Mouse (Mus musculus) midbrain, postnatal 0 days (tissue): Measurements from ENCODE around the gene Akap2. TPM values are rescaled to one million over a fixed set of nuclear protein-coding genes. Genes with fewer than 3 reads are reported as not detected.

ENCODE experiments used
- ATAC-seq: fragments of 200-750 bp; cut with Nextera tagmentation; 2 replicates; pipeline ENCODE4 v1.8.0; 2017; ENCODE audit warnings: moderate number of reproducible peaks, mild to moderate bottlenecking, moderate TSS enrichment, moderate library complexity; ENCODE audit not compliant: low FRiP score
- DNase-seq: peaks from one replicate; pipeline ENCODE4 v3.0.0-alpha.2; 2015; ENCODE audit warnings: low spot score
- H3K27ac ChIP-seq: fragments of 300-500 bp; sonication (generic); 2 replicates; pipeline ENCODE4 v1.5.1; 2014; ENCODE audit warnings: low read depth, mild to moderate bottlenecking, low read length, mixed read lengths
- H3K27me3 ChIP-seq: fragments of 300-500 bp; sonication (generic); 2 replicates; pipeline ENCODE4 v1.6.1; 2014; ENCODE audit warnings: low read length, control low read depth, mixed read lengths; ENCODE audit not compliant: insufficient read depth
- H3K36me3 ChIP-seq: fragments of 300-500 bp; sonication (generic); 2 replicates; pipeline ENCODE4 v1.6.1; 2014; ENCODE audit warnings: low read length, control low read depth, mixed read lengths; ENCODE audit not compliant: insufficient read depth
- H3K4me1 ChIP-seq: fragments of 300-500 bp; sonication (generic); 2 replicates; pipeline ENCODE4 v1.6.1; 2014; ENCODE audit warnings: mild to moderate bottlenecking, control low read depth, antibody characterized with exemption, low read length, mixed read lengths; ENCODE audit not compliant: insufficient read depth
- H3K4me2 ChIP-seq: fragments of 300-500 bp; sonication (generic); 2 replicates; pipeline ENCODE4 v1.6.1; 2014; ENCODE audit warnings: low read depth, mild to moderate bottlenecking, low read length, mixed read lengths; ENCODE audit not compliant: poor library complexity, severe bottlenecking
- H3K4me3 ChIP-seq: fragments of 300-500 bp; sonication (generic); 2 replicates; pipeline ENCODE4 v1.5.1; 2014; ENCODE audit warnings: low read depth, mild to moderate bottlenecking, low read length, moderate library complexity
- H3K9ac ChIP-seq: fragments of 300-500 bp; sonication (generic); replicated peaks from 2 replicates; pipeline ENCODE4 v1.6.1; 2014; ENCODE audit warnings: mild to moderate bottlenecking, low read length, moderate library complexity, mixed read lengths; ENCODE audit not compliant: poor library complexity, severe bottlenecking
- H3K9me3 ChIP-seq: fragments of 300-500 bp; sonication (generic); 2 replicates; pipeline ENCODE4 v1.6.1; 2016; ENCODE audit warnings: low read length, control low read depth
- CTCF ChIP-seq: IDR thresholded peaks from 2 replicates; pipeline ENCODE4 v1.5.1; 2016; ENCODE audit warnings: antibody characterized with exemption, mild to moderate bottlenecking
- WGBS: fragments of 180-500 bp; shearing (Covaris S2); extraction: QIAGEN DNeasy Blood & Tissue Kit; methylation state at CpG from one replicate; pipeline ENCODE4 v1.1.7; 2014; 5-methylcytosine and 5-hydroxymethylcytosine counted together
- polyA plus RNA-seq: library from polyadenylated mRNA; unstranded; fragments of >200 nt; fragmentation: Nextera tagmentation; extraction: Ambion mirVana; gene quantifications from 2 replicates; pipeline ENCODE4 v1.2.1, GENCODE M21; 2015
- total RNA-seq: library from RNA; depleted of rRNA; stranded (reverse); fragments of >200 nt; gene quantifications from 2 replicates; pipeline ENCODE4 v1.2.3, GENCODE M21; 2014

The Akap2 gene
- total and polyA plus RNA-seq, 2 experiments from 2014 or later = 12.1 to 24.4 TPM

DNA sequence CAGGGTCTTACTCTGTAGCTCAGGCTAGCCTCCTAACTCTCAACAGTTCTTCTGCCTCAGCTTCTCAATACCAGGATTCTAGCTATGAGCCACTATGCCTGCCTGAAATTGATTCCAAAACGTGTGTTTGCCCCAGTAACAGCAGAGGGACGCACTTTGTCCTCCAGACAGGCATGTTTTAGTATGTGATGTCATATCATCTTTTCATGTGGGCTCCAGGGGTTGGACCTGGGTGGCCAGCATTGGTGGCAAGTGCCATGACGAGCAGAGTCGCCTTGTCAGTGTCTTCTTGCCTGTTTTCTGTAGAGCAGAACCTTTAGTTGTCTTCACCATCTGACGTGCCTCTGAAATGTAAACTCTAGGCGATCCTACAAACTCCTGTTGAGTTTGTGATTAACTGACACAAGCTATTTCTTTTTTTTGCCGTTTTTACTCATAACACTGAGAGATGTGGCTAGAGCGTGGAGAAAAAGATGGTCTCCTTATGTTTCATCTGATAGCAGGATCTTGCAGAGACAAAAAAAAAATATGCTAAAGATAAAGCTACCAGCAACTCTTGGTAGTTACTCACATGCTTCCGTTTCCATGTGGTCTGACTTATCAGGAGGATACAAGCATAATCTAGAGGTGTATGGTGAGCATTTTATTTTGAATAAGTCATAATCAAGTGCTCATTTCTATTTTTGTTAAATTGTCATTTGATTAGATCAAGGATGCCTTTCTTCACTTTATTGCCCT, 80.3 kb downstream of the Akap2 start:
- no peaks in the 10 kb centered on the region for H3K36me3 ChIP-seq
- H3K4me1 ChIP-seq = no peaks in the 10 kb centered on the region
- WGBS = 79% methylated on average over 9 of the region's 9 CpGs
- no peak for ATAC-seq
- no peak overlapping the region for H3K27ac ChIP-seq
- H3K27me3 ChIP-seq = no peaks in the 10 kb centered on the region
- no peak for TF ChIP-seq CTCF
- H3K4me3 ChIP-seq = no peak overlapping the region
- H3K4me2 ChIP-seq = no peak overlapping the region
- H3K9ac ChIP-seq = no peak overlapping the region
- no peaks in the 10 kb centered on the region for H3K9me3 ChIP-seq
- no peak for DNase-seq

DNA sequence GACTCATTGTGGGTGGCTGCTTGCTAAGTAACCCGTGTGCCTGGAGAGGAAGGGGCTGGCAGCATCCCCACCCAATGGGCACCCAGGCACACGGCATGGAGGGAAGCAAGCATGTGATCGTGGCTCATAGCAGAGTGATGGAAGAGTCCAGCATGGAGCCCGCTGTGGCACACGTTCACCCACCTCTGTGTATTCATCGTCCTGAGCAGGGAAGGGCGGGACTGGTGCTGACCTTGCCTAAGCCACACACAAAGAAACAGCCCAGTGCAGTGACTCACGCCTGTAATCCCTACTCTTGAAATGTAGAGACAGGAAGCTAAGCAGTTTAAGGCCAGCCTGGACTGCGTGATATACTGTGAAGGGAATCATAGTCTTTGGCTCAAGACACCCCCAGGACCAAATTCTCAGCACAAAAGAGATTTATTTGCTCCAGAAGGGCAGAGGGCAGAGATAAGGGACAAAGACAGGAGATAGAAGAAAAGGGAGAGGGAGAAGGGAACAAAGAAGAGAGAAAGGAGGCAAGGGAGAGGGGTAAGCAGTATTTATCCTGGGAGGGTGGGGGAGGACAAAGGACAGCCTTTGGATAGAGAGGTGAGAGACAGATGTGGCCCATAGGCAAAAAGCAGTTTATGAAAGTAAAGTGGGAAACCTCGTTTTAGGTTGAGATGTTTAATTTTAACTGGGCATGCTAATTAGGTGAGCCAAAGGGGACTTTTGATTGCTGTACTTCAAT, 81.0 kb downstream of the Akap2 start:
- Histone ChIP-seq H3K4me2 (no peak overlapping the region), H3K4me3 (no peak overlapping the region), H3K27ac (no peak overlapping the region), H3K9me3 (no peaks in the 10 kb centered on the region), H3K9ac (no peak overlapping the region), H3K4me1 (no peaks in the 10 kb centered on the region), H3K36me3 (no peaks in the 10 kb centered on the region), H3K27me3 (no peaks in the 10 kb centered on the region)
- DNase-seq (no peak), ATAC-seq (no peak)
- 17% methylated on average over 10 of the region's 10 CpGs for WGBS
- TF ChIP-seq CTCF = no peak

DNA sequence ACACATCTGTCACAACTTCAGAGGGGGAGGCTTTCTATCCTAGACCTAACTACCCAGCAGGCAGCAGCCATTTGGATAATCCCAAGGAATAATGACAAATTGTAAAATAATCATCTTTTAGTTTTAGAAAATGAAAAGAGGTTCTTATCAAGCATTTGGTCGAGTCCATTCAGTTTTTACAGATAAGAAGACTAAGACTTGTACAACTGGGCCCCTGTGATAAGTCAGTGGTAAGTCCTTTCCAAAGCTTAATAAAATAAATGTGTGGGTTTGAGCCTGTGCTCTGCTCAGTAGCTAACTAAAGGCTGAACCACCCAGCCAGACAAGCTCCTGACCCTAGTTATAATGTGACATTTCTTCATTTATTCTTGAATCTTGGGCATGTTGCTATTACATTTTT, 81.8 kb downstream of the Akap2 start:
- H3K4me1 ChIP-seq = no peaks in the 10 kb centered on the region
- no peak overlapping the region for H3K4me3 ChIP-seq
- no peak overlapping the region for H3K9ac ChIP-seq
- H3K36me3 ChIP-seq = no peaks in the 10 kb centered on the region
- H3K9me3 ChIP-seq = no peaks in the 10 kb centered on the region
- no peaks in the 10 kb centered on the region for H3K27me3 ChIP-seq
- 58% methylated on average over 1 of the region's 1 CpGs for WGBS
- no peak for ATAC-seq
- no peak for TF ChIP-seq CTCF
- H3K27ac ChIP-seq = no peak overlapping the region
- H3K4me2 ChIP-seq = no peak overlapping the region
- no peak for DNase-seq

DNA sequence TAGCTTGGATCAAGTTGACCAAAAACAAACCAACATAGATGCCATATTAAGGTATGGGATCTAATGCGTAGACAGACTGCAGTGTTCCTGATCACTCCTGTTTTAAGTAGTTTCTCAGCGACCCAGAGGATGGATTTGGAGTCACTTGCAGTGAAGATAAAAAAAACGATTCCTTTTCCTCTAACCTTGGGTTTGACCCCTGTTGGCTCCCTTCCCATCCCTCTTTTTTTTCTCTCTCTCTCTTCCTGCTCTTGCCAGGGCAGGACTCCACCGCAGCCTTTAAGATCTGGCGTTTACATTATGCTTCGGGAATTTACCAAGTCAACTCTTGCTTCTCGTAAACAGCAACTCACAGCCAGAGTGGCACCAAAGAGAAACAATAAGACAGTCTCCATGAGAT, 83.8 kb downstream of the Akap2 start:
- Histone ChIP-seq H3K36me3 (no peaks in the 10 kb centered on the region), H3K9ac (no peak overlapping the region), H3K4me2 (no peak overlapping the region), H3K9me3 (no peaks in the 10 kb centered on the region), H3K27ac (no peak overlapping the region), H3K4me3 (no peak overlapping the region), H3K4me1 (no peaks in the 10 kb centered on the region), H3K27me3 (no peaks in the 10 kb centered on the region)
- 83% methylated on average over 7 of the region's 7 CpGs for WGBS
- no peak for TF ChIP-seq CTCF
- DNase-seq (no peak), ATAC-seq (no peak)

DNA sequence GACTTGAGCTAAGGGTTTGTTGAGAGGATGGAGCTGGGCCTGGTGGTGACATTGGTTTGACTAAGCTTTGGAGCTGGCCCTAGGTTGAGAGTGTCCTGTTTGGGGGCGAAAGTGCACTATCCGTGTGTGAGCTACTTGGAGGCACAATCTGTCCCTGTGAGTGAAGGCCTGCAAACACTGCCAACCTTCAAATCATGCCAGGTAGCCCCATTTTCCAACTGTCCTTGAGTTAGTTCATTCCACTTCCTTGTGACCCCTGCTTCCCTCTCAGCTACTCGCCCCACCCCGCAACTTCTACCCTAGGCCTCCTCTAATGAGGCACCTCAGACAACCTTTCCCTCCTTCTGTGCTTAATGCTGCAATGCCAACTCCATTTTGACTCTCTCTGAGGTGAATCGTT, 84.5 kb downstream of the Akap2 start:
- Histone ChIP-seq H3K9ac (no peak overlapping the region), H3K4me3 (no peak overlapping the region), H3K4me1 (no peaks in the 10 kb centered on the region), H3K4me2 (no peak overlapping the region), H3K27ac (no peak overlapping the region), H3K9me3 (no peaks in the 10 kb centered on the region), H3K27me3 (no peaks in the 10 kb centered on the region), H3K36me3 (no peaks in the 10 kb centered on the region)
- no peak for TF ChIP-seq CTCF
- no peak for DNase-seq
- WGBS = 98% methylated on average over 5 of the region's 5 CpGs
- no peak for ATAC-seq

DNA sequence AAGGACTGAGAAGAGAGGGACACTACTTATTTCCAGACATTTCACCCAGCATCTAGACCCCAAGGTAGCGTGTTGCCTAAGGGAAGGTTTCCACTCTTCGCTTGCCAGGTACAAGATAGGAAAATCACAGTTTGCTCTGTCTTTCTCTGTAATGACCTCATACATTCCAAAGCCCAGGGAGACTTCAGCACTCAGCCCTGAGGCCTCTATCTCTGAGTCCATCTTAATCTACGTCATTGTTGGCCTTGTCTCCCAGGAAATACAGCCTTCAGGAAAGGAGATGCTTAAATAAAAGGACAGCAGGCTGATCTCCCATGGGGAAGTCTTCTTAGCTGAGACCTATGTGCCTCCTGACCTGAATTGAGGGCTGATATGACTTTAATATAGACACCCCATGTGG, 85.0 kb downstream of the Akap2 start:
- TF ChIP-seq CTCF = no peak
- H3K27ac ChIP-seq = no peak overlapping the region
- H3K4me3 ChIP-seq = no peak overlapping the region
- ATAC-seq = no peak
- WGBS = 89% methylated on average over 3 of the region's 3 CpGs
- no peak overlapping the region for H3K9ac ChIP-seq
- no peaks in the 10 kb centered on the region for H3K36me3 ChIP-seq
- H3K4me2 ChIP-seq = no peak overlapping the region
- no peak for DNase-seq
- no peaks in the 10 kb centered on the region for H3K27me3 ChIP-seq
- H3K9me3 ChIP-seq = no peaks in the 10 kb centered on the region
- H3K4me1 ChIP-seq = no peaks in the 10 kb centered on the region
